Mouse (Mus musculus) megakaryocyte, embryonic 14.5 days (primary cell): ENCODE measurements around the gene Pfkl. TPM values are rescaled to one million over a fixed set of nuclear protein-coding genes. Genes with fewer than 3 reads are reported as not detected.

Experiments used
- H3K27me3 ChIP-seq: replicated peaks from 2 replicates; pipeline ENCODE3; 2012; ENCODE audit warnings: inconsistent platforms
- H3K36me3 ChIP-seq: replicated peaks from 2 replicates; pipeline ENCODE3; 2012; ENCODE audit warnings: low read length, inconsistent platforms, mixed read lengths
- H3K4me1 ChIP-seq: 2 replicates; pipeline ENCODE4 v1.6.1; 2012; ENCODE audit warnings: inconsistent platforms
- H3K4me3 ChIP-seq: replicated peaks from 2 replicates; pipeline ENCODE3; 2012; ENCODE audit warnings: moderate library complexity, mild to moderate bottlenecking, inconsistent platforms
- H3K9me3 ChIP-seq: 2 replicates; pipeline ENCODE4 v1.6.1; 2012; ENCODE audit warnings: inconsistent platforms
- FLI1 ChIP-seq: IDR thresholded peaks from 2 replicates; pipeline ENCODE4 v1.6.1; 2012; ENCODE audit warnings: low read length, inconsistent platforms, mixed read lengths
- GATA1 ChIP-seq: IDR thresholded peaks from 3 replicates; pipeline ENCODE4 v1.6.1; 2012; ENCODE audit warnings: mixed read lengths, low read length, inconsistent platforms, borderline replicate concordance
- polyA plus RNA-seq: library from polyadenylated mRNA; stranded (reverse); fragments of >175 nt; gene quantifications from 2 replicates; pipeline ENCODE4 v1.2.3, GENCODE M21; 2012; ENCODE audit warnings: low replicate concordance; ENCODE audit not compliant: insufficient read depth

The Pfkl gene
- 333 and 674 TPM in 2 replicates for polyA plus RNA-seq

DNA sequence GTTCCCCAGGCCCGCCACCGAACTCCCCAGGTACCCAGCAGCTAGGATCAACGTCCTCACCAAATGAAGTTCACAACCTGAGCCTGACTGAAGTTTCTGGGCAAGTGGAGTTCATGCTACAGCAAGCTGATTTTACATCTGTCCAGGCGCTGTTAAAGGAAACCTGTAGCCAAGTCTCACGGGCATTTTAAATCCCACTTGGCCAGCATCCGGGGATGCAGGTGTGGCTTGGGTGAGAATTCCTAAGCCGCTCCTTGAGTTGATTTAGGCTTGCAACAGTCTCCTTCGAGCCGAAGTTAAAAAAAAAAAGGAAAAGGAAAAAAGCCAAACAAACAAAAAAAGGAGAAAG, at the start of gene Pfkl:
Pfkl (minus strand) TSS at position 139 of the 349 bp plus-strand sequence.
- Histone ChIP-seq H3K4me1 (peaks cover 62% of the 10 kb centered on the region), H3K4me3 (peak within 1 kb of the TSS; percentile 99), H3K36me3 (peaks cover 35% of the 10 kb centered on the region), H3K9me3 (peaks cover 2% of the 10 kb centered on the region; the same call in 1 of the 2 replicates), H3K27me3 (no peaks in the 10 kb centered on the region)
- TF ChIP-seq GATA1 (no peak), FLI1 (no peak)

DNA sequence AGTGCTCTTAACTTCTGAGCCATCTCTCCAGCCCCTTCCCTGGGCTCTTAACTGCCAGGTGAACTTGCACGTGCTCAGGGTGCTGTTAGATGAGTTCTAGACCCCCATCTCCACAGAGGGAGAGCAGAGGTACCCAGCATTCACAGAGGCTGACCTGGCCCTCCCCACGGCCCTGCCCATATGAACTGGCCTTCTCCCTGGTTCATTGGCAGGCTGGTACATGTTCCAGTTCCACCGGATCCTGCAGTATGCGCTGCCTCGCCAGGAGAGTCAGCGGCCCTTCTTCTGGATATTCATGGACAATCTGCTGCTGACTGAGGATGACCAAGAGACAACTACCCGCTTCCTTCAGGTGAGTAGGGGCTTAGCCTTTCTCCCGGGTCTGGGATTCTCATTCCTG, 47.2 kb upstream of the Pfkl start:
- no peak for TF ChIP-seq GATA1
- TF ChIP-seq FLI1, result no peak
- Histone ChIP-seq H3K36me3 (no peaks in the 10 kb centered on the region), H3K4me3 (no peak overlapping the region), H3K4me1 (peaks cover 12% of the 10 kb centered on the region; the same call in 1 of the 2 replicates), H3K9me3 (peaks cover 2% of the 10 kb centered on the region; the same call in 1 of the 2 replicates), H3K27me3 (peaks cover 72% of the 10 kb centered on the region)

DNA sequence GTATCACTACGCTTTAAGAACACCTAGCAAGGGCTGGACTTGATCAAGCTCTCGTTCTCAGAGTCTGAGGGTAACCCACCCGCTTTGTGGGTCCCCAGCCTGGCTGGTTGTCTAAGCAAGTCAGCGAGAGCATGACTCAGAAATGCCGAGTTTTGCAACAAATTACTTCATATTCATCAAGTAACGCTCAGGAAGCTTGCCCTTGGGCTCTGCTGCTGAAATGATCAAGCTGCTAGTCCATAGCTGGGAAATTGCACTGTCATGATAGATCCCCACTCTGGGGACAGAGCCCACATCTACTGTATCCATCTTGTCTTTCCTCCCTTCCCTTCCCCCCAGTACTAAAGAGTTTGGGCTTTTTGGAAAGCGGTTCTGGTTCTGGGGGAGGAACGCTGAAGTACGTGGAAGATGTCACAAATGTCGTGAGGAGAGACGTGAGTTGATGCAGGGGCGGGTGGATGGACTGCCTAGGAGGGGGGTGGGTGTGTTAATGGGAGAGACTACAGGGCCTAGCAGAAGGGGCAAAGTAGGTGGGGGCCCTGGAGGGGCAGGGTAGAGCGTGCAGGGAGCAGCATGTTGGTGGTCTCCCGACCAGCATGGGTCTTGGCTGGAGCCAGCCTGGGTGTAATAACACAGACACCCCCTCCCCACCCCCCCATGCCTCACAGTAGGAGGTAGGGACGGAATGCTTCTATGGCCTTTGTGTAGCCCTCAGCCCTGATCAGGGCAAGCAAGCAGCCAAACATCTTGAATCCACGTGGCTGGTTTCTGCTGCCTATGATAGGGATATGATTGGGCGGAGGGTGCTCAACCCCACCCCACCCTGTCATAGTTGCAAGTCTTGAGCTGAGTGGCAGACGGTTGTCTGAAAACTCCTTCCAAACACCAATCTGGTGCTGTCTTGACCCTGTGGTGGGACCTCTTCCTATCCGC, 45.0 kb upstream of the Pfkl start:
- Histone ChIP-seq H3K36me3 (no peaks in the 10 kb centered on the region), H3K9me3 (peaks cover 2% of the 10 kb centered on the region; the same call in 1 of the 2 replicates), H3K4me3 (no peak overlapping the region), H3K27me3 (peaks cover 77% of the 10 kb centered on the region), H3K4me1 (peaks cover 12% of the 10 kb centered on the region; the same call in 1 of the 2 replicates)
- TF ChIP-seq GATA1 (no peak), FLI1 (no peak)

DNA sequence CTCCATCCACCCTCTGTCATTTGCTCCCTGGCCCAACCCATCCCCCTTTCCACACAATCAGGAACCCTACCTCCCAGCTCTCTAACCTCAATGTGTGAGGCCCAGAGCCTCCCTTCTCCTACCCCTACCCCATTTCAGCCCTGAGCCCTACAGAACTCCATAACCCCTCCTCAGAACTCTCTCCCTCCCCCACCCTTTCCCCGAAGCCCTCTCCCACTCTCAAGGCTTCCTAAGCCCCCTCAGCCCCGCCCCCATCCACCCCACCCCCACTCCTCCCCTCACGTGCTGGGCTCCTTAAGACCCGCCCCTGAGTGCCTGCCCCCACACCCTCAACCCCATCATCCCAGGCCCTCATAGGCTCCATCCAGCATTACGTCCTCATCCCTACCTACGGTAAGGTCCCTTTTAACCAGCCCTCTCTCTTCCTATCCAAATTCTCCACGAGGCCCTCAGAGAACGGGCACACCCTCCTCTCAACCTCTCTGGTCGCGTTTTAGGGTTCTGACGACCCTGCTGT, 39.7 kb upstream of the Pfkl start:
- Histone ChIP-seq H3K9me3 (no peaks in the 10 kb centered on the region), H3K4me1 (peaks cover 3% of the 10 kb centered on the region; the same call in 1 of the 2 replicates), H3K4me3 (no peak overlapping the region), H3K27me3 (peaks cover 75% of the 10 kb centered on the region), H3K36me3 (no peaks in the 10 kb centered on the region)
- TF ChIP-seq FLI1 (no peak), GATA1 (no peak)

DNA sequence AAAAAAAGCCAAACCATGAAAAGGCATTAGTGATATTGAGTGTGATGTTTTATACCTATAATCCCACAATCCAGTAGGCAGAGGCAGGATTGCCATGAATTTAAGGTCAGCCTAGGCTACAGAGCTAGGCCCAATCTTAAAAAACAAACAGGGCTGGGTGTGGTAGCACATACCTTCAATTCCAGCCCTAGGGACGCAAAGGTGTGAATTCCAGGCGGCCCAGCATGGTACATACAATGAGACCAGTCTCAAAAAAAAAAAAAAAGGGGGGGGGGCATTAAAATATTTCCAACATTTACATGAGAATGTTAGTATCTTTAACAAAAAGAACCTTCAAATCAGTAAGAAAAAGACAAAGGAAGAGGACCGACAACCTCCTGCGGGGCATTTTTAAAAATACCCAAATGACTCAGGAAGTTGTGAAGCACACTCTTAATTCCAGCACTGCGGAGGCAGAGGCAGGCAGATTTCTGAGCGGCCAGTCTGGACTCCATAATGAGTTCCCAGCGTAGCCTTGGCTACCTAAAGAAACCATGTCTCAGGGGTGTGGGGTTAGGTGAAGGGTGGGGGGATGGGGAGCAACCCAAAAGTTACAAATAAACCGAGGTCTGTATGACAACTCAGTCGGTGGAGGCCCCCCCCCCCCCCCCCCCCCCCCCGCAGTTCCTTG, 38.3 kb upstream of the Pfkl start:
- TF ChIP-seq GATA1, result no peak
- TF ChIP-seq FLI1, result no peak
- H3K27me3 ChIP-seq, result peaks cover 76% of the 10 kb centered on the region
- no peaks in the 10 kb centered on the region for H3K36me3 ChIP-seq
- no peak overlapping the region for H3K4me3 ChIP-seq
- peaks cover 6% of the 10 kb centered on the region for H3K4me1 ChIP-seq
- H3K9me3 ChIP-seq, result no peaks in the 10 kb centered on the region

DNA sequence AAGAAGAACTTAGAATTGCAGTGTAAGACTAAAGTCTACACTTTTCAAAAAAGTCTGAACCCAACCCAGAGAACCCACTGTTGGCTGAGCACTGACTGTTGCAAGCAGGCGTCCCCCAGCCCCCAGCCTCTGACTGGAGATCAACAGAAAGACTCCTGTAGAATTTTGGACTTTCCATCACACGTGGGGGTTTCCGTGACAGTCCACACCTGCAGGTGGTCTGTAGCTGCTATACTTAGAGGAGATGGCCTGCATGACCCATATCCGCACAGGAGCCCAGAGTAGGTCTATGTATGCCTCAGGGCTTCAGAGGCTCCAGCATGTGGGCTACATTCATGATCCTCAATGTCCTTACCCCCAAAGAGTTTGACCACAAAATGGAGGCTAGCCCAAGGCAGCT, 36.5 kb upstream of the Pfkl start:
- TF ChIP-seq GATA1, result no peak
- TF ChIP-seq FLI1, result no peak
- Histone ChIP-seq H3K27me3 (peaks cover 76% of the 10 kb centered on the region), H3K36me3 (no peaks in the 10 kb centered on the region), H3K9me3 (no peaks in the 10 kb centered on the region), H3K4me3 (no peak overlapping the region), H3K4me1 (peaks cover 9% of the 10 kb centered on the region)

DNA sequence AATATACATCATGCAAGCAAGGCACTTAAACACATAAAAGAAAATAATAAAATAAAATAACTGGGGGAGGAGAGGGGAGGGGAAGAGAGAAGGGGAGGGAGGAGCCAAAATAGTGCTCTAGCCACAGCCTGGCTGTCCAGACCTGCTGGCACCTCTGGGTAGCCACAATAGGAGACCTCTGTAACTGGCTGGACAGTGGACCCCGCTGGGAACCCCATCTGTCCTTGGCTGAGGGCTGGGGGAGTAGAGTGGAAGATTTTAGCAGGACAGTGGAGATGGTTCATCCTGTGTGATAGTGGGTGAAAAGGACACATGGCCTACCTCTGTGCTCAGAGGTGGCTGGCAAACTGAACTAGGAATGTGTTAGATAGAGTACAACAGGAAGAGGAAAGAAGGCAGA, 34.6 kb upstream of the Pfkl start:
- no peaks in the 10 kb centered on the region for H3K36me3 ChIP-seq

DNA sequence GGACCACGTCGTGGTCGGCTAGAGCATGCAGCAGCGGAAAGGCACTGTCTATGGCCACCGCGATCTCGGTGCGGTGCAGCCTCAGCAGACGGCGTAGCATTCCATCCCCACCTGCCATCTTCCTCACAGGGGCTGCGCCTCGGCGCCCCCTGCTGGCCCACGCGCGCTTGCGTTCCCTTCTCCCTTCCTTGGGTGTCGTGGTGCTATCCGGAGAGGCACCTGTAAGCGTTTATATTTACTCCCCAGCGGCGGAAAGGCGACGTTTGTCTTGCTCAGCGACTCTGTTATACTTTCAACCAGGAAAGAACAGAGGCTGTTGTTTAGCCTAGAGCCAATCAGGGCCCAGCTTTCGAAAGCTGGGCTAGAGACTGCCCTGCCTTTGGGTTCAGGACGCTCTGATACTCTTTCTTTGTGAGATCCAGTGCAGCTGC, 33.5 kb upstream of the Pfkl start, which contains the start of gene Aire:
Aire (minus strand) TSS at position 205 of the 431 bp plus-strand sequence.
- Histone ChIP-seq H3K9me3 (no peaks in the 10 kb centered on the region), H3K4me1 (peaks cover 9% of the 10 kb centered on the region), H3K36me3 (no peaks in the 10 kb centered on the region), H3K27me3 (peaks cover 77% of the 10 kb centered on the region), H3K4me3 (peak within 1 kb of the TSS; percentile 82)
- TF ChIP-seq GATA1 (no peak), FLI1 (no peak)

More for the DNA sequence above, 34.6 kb upstream of the Pfkl start:
- Histone ChIP-seq H3K27me3 (peaks cover 76% of the 10 kb centered on the region), H3K4me3 (no peak overlapping the region), H3K9me3 (no peaks in the 10 kb centered on the region), H3K4me1 (peaks cover 9% of the 10 kb centered on the region)
- TF ChIP-seq GATA1 (no peak), FLI1 (no peak)

DNA sequence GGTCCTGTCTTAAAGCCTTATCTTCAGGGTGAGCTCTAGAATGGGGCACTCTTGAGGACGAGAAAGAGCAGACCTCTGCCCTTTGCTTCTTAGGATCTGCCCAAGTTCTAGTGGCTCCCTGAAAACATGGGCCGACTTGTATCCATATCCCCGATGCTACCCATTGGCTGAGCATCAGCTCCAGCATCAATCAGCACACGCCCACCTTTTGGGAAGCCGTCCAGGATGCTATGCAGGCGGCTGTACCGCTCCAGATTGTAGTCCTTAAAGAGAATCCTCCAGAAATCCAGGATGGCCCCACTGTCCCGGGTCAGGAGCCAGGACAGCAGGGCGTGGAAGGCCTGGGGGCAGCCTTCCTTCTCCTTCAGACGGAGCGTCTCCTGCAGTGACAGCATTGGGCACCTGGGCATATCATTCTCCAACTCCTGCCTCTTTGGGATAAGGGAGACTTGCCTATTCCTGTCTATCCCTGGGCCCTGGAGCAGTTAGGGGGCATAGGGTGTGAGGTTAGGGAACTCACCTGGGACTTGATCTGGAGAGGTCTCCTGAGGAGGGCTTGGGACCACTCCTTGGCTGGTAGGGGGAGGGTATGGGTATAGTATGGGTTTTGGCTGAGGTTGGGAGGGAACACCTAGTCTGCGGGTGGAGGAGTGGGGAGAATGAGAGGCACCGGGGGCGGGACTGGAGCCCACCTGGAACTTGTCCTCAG, 33.0 kb upstream of the Pfkl start:
- peaks cover 9% of the 10 kb centered on the region for H3K4me1 ChIP-seq

More for the DNA sequence above, 33.0 kb upstream of the Pfkl start:
- TF ChIP-seq GATA1 (no peak), FLI1 (no peak)
- H3K36me3 ChIP-seq, result no peaks in the 10 kb centered on the region
- peaks cover 80% of the 10 kb centered on the region for H3K27me3 ChIP-seq
- H3K4me3 ChIP-seq, result peak overlapping the region; percentile 82
- H3K9me3 ChIP-seq, result no peaks in the 10 kb centered on the region
